Mouse (Mus musculus) adrenal gland, adult 8-10 months (tissue): ENCODE measurements around the gene Nt5c1a. TPM values are rescaled to one million over a fixed set of nuclear protein-coding genes. Genes with fewer than 3 reads are reported as not detected.
A peak's percentile ranks its signal among the peaks of the same experiment; 100 is the strongest.

Experiments used
- DNase-seq: peaks from one replicate; pipeline ENCODE4 v3.0.0; 2022
- total RNA-seq, 4 experiments: library from RNA; stranded (reverse); gene quantifications; 2 replicates each; pipeline ENCODE4 v1.2.4; 2022

The Nt5c1a gene
- total RNA-seq, 4 experiments from 2014 or later = 65.4 to 137 (median 88.0) TPM

GRCm38 (mm10) chr4:123248971-123249567, 47.8 kb downstream of the Nt5c1a start:
- DNase-seq = peak; percentile 82

DNA sequence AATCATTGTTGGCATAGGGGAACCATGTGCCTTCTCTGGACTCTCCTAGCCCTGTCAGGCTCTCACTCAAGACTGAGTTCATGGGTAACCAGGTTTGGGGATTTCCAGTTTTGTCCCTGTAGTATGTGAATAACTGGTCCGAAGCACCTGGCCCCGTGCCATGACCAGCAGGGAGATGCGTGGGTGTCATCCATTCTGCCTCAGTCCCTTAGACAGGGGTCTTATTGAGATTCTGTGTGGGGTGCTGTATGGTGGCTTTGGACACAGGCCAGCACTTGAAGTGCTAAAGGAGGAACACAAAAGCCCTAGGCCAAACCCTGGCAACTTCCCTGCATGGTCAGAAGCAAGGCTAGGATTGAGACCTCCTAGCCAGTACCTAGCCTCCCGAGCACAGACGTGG, 50.9 kb downstream of the Nt5c1a start:
- no peak for DNase-seq

GRCm38 (mm10) chr4:123254617-123255016, 53.3 kb downstream of the Nt5c1a start:
- DNase-seq = no peak

- no peak for DNase-seq
Measured at GRCm38 (mm10) chr4:123260071-123260746, 58.9 kb downstream of the Nt5c1a start.

DNA sequence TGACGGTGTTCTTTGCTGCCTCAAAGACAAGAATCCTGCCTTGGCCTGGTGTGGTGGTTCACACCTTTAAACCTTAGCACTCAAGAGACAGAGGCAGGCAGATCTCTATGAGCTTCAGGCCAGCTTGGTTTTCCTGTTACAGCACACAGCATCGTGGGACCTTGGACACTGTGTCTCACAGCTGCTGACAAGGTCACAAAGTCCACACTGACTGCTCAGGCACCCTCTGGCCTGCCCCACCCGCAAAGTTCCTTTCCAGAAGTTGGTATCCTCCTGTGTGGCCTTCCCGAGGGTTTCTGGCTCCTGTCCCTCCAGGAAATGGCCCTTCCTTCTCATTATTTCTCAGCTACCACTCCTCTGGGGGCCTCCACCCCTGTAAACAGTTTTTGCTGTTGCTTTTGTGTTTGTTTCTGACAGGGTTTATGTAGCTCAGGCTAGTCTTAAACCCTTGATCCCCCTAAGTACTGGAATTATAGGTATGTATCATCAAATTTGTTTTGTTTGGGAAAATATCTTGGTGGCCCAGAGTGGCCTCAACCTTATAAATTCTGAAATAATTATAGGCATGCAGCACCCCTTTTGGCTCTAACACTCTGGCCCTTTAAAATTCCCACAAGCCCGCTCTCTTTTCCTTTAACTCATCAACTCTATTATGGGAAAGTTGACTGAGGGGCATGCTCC, 60.6 kb downstream of the Nt5c1a start, which contains the start of gene Pabpc4:
Gene Pabpc4 (plus strand): TSS at position 631 of the 681 bp plus-strand sequence.
- DNase-seq = no peak

Other genes starting within 250 kb of the Nt5c1a start
- gene Mfsd2a, start 240.3 kb upstream of the Nt5c1a start, total RNA-seq = 1 to 10 TPM in 2 of 4 experiments, under 1 TPM in 2; 0.83 to 8.4 (median 1.2) TPM
- gene Mycl, start 205.9 kb upstream of the Nt5c1a start, total RNA-seq = 1 to 10 TPM in 2 of 4 experiments, under 1 TPM in 2; 0.68 to 2.1 (median 1.3) TPM
- gene Trit1, start 184.9 kb upstream of the Nt5c1a start, total RNA-seq = 10 to 100 TPM; 21.8 to 24.5 (median 22.9) TPM
- gene Bmp8b, start 96.3 kb upstream of the Nt5c1a start, total RNA-seq = under 1 TPM; 0.12 to 0.70 (median 0.30) TPM
- gene Oxct2b, start 85.2 kb upstream of the Nt5c1a start, total RNA-seq = under 1 TPM in 1 of 4 experiments, not detected in 3; 0.18 TPM
- 10 to 100 TPM; 55.8 to 65.6 (median 58.6) TPM for gene Ppie, start 61.6 kb upstream of the Nt5c1a start, total RNA-seq
- gene Hpcal4, start 18.3 kb upstream of the Nt5c1a start, total RNA-seq = 1 to 10 TPM; 5.0 to 9.1 (median 7.2) TPM
- gene Heyl, start 32.1 kb downstream of the Nt5c1a start, total RNA-seq = 10 to 100 TPM in 2 of 4 experiments, 1 to 10 TPM in 2; 4.6 to 13.5 (median 8.9) TPM
- gene Pabpc4, start 60.8 kb downstream of the Nt5c1a start, total RNA-seq = 10 to 100 TPM; 82.8 to 96.1 (median 90.0) TPM
- gene Oxct2a, start 122.1 kb downstream of the Nt5c1a start, total RNA-seq = not detected
- gene Bmp8a, start 141.7 kb downstream of the Nt5c1a start, total RNA-seq = under 1 TPM in 2 of 4 experiments, not detected in 2; 0.15 to 0.17 TPM